Mouse (Mus musculus) myocyte (in vitro differentiated cells): ENCODE data around the gene Cdpf1. TPM values are rescaled to one million over a fixed set of nuclear protein-coding genes. Genes with fewer than 3 reads are reported as not detected.

Source experiments
- H3K27me3 ChIP-seq: one replicate; pipeline ENCODE4 v1.6.1; 2011; ENCODE audit not compliant: control insufficient read depth, insufficient read depth, insufficient read length
- H3K36me3 ChIP-seq: one replicate; pipeline ENCODE4 v1.6.1; 2011; ENCODE audit not compliant: control insufficient read depth, insufficient read depth
- H3K4me2 ChIP-seq: one replicate; pipeline ENCODE4 v1.6.1; 2011; ENCODE audit warnings: low read depth, control low read depth
- H3K4me3 ChIP-seq: one replicate; pipeline ENCODE4 v1.5.1; 2011; ENCODE audit warnings: mild to moderate bottlenecking, control low read depth, moderate library complexity
- H3K79me2 ChIP-seq: one replicate; pipeline ENCODE4 v1.6.1; 2011; ENCODE audit not compliant: control insufficient read depth, insufficient read depth
- H3ac ChIP-seq: one replicate; pipeline ENCODE4 v1.6.1; 2011; ENCODE audit not compliant: control insufficient read depth, insufficient read length
- CEBPB ChIP-seq: IDR thresholded peaks from 2 replicates; pipeline ENCODE4 v1.6.1; 2011; ENCODE audit warnings: mild to moderate bottlenecking, moderate library complexity; ENCODE audit not compliant: poor library complexity, insufficient read depth, severe bottlenecking
- E2F4 ChIP-seq: IDR thresholded peaks from one replicate; pipeline ENCODE4 v1.6.1; 2011; ENCODE audit warnings: mild to moderate bottlenecking, control low read depth, moderate library complexity; ENCODE audit not compliant: insufficient read depth
- MAX ChIP-seq: IDR thresholded peaks from one replicate; pipeline ENCODE4 v1.6.1; 2011; ENCODE audit warnings: low read depth, mild to moderate bottlenecking, control low read depth
- MYOD1 ChIP-seq, 3 experiments: IDR thresholded peaks; one replicate each; pipeline ENCODE4 v1.6.1; 2011; ENCODE audit warnings: control low read depth in 2 of 3, low read depth in 2 of 3, mild to moderate bottlenecking in 2 of 3, moderate library complexity in 1 of 3; ENCODE audit not compliant: insufficient read length in 2 of 3, control insufficient read depth in 1 of 3
- MYOG ChIP-seq, 3 experiments: IDR thresholded peaks; one replicate each; pipeline ENCODE4 v1.6.1; 2011; ENCODE audit warnings: control low read depth in 2 of 3, low read depth in 2 of 3, mild to moderate bottlenecking in 2 of 3; ENCODE audit not compliant: insufficient read length in 2 of 3, control insufficient read depth in 1 of 3, insufficient read depth in 1 of 3
- POLR2A ChIP-seq: IDR thresholded peaks from one replicate; pipeline ENCODE4 v1.6.1; 2011; ENCODE audit warnings: low read depth, mild to moderate bottlenecking, control low read depth, moderate library complexity; ENCODE audit not compliant: insufficient read length
- POLR2AphosphoS2 ChIP-seq: IDR thresholded peaks from one replicate; pipeline ENCODE4 v1.6.1; 2011; ENCODE audit warnings: low read depth, control low read depth; ENCODE audit not compliant: insufficient read length
- REST ChIP-seq: IDR thresholded peaks from one replicate; pipeline ENCODE4 v1.6.1; 2011; ENCODE audit warnings: mild to moderate bottlenecking, control low read depth, moderate library complexity; ENCODE audit not compliant: insufficient read depth, insufficient read length
- SRF ChIP-seq: IDR thresholded peaks from one replicate; pipeline ENCODE4 v1.6.1; 2011; ENCODE audit warnings: low read depth; ENCODE audit not compliant: control insufficient read depth, insufficient read length
- TCF12 ChIP-seq: IDR thresholded peaks from one replicate; pipeline ENCODE4 v1.6.1; 2011; ENCODE audit warnings: mild to moderate bottlenecking, control low read depth; ENCODE audit not compliant: poor library complexity, insufficient read depth, severe bottlenecking
- TCF3 ChIP-seq: IDR thresholded peaks from one replicate; pipeline ENCODE4 v1.6.1; 2011; ENCODE audit warnings: low read depth, control low read depth; ENCODE audit not compliant: insufficient read length
- USF1 ChIP-seq: IDR thresholded peaks from one replicate; pipeline ENCODE4 v1.6.1; 2011; ENCODE audit warnings: low read depth, mild to moderate bottlenecking, control low read depth, moderate library complexity
- polyA plus RNA-seq: library from polyadenylated mRNA; unstranded; fragments of >200 nt; fragmentation: generic; extraction: Trizol; gene quantifications from one replicate; pipeline ENCODE4 v1.2.1, GENCODE M21; 2012; ENCODE audit warnings: missing spikeins

Cdpf1 gene
- polyA plus RNA-seq, 1 experiment = 25.1 TPM

DNA sequence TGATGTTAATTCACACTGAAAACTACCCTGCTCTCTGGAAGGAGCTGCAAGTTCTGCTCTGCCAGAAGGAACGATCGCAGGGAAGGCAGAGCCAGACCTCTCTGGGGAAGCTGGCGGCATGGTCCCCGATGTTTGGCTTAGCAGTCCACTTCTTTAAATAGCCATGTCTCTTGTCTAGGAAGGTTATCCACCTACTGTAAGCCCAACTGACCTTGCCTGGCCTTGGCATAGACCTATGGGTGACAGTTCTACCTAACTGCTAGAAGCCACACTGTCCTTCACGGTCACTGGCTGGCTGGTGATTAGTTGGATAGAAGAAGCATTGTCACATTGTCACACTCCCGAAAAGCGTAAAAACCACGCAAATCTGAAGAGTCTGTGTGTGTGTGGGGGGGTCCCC, 12.8 kb downstream of the Cdpf1 start:
- no peak overlapping the region for H3K4me3 ChIP-seq
- no peak overlapping the region for H3ac ChIP-seq
- H3K79me2 ChIP-seq = no peaks in the 10 kb centered on the region
- TF ChIP-seq POLR2AphosphoS2 (no peak), SRF (no peak), CEBPB (no peak), E2F4 (no peak)
- no peaks in the 10 kb centered on the region for H3K36me3 ChIP-seq
- peaks cover 67% of the 10 kb centered on the region for H3K27me3 ChIP-seq
- H3K4me2 ChIP-seq = no peak overlapping the region

DNA sequence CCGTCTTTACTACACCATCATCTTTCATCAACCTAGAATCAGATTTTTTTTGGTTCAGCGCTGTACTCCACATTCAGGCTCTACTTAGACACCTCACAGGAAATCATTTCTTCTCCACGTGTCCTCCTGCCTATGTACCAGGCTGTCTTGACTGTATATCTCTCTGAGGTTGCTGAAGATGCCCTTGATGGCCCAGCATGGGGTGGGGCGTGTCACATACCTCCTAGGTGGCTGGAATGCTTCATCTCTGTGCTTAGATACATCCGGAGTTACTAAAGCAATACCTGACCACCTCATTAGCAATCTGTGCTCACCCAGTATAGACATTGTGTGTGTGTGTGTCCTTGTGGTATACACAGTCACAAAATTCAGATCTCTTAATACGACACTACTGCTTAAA, 16.0 kb downstream of the Cdpf1 start:
- Histone ChIP-seq H3K4me3 (no peak overlapping the region), H3K4me2 (no peak overlapping the region), H3K79me2 (no peaks in the 10 kb centered on the region), H3ac (no peak overlapping the region), H3K36me3 (no peaks in the 10 kb centered on the region), H3K27me3 (peaks cover 60% of the 10 kb centered on the region)
- no peak for TF ChIP-seq POLR2A
- no peak for TF ChIP-seq CEBPB

GRCm38 (mm10) chr15:85792819-85793218, 18.7 kb downstream of the Cdpf1 start:
- no peak overlapping the region for H3K4me2 ChIP-seq

GRCm38 (mm10) chr15:85791449-85791848, 20.0 kb downstream of the Cdpf1 start:
- no peaks in the 10 kb centered on the region for H3K79me2 ChIP-seq
- H3ac ChIP-seq = no peak overlapping the region
- H3K36me3 ChIP-seq = no peaks in the 10 kb centered on the region
- H3K4me3 ChIP-seq = no peak overlapping the region
- TF ChIP-seq TCF3 (no peak), MAX (no peak), CEBPB (no peak), MYOD1 (IDR thresholded peaks at IDR 0.05; ENCODE audit: control insufficient read depth in 1 of 3, insufficient read length in 2 of 3, low read depth in 2 of 3) (no peak), USF1 (no peak)
- H3K4me2 ChIP-seq = no peak overlapping the region
- H3K27me3 ChIP-seq = peaks cover 60% of the 10 kb centered on the region

More at GRCm38 (mm10) chr15:85792819-85793218, 18.7 kb downstream of the Cdpf1 start:
- H3K36me3 ChIP-seq = no peaks in the 10 kb centered on the region
- H3ac ChIP-seq = no peak overlapping the region
- H3K79me2 ChIP-seq = no peaks in the 10 kb centered on the region
- H3K27me3 ChIP-seq = peaks cover 58% of the 10 kb centered on the region
- H3K4me3 ChIP-seq = no peak overlapping the region
- no peak for TF ChIP-seq MYOD1 (IDR thresholded peaks at IDR 0.05; ENCODE audit: control insufficient read depth in 1 of 3, insufficient read length in 2 of 3, low read depth in 2 of 3)
- TF ChIP-seq E2F4 = no peak
- no peak for TF ChIP-seq POLR2AphosphoS2
- no peak for TF ChIP-seq MYOG (IDR thresholded peaks at IDR 0.05; ENCODE audit: control insufficient read depth in 1 of 3, insufficient read depth in 1 of 3, insufficient read length in 2 of 3, low read depth in 2 of 3)
- TF ChIP-seq TCF12 = no peak
- no peak for TF ChIP-seq REST
- no peak for TF ChIP-seq USF1
- TF ChIP-seq POLR2A = no peak
- no peak for TF ChIP-seq CEBPB
- TF ChIP-seq TCF3 = no peak
- no peak for TF ChIP-seq MAX
- TF ChIP-seq SRF = no peak

GRCm38 (mm10) chr15:85788633-85789032, 22.9 kb downstream of the Cdpf1 start:
- Histone ChIP-seq H3K27me3 (peaks cover 57% of the 10 kb centered on the region), H3K79me2 (no peaks in the 10 kb centered on the region), H3K4me3 (no peak overlapping the region), H3K4me2 (no peak overlapping the region), H3K36me3 (no peaks in the 10 kb centered on the region), H3ac (no peak overlapping the region)
- no peak for TF ChIP-seq MYOD1 (IDR thresholded peaks at IDR 0.05; ENCODE audit: control insufficient read depth in 1 of 3, insufficient read length in 2 of 3, low read depth in 2 of 3)
- TF ChIP-seq MYOG (IDR thresholded peaks at IDR 0.05; ENCODE audit: control insufficient read depth in 1 of 3, insufficient read depth in 1 of 3, insufficient read length in 2 of 3, low read depth in 2 of 3) = no peak
- no peak for TF ChIP-seq TCF12
- no peak for TF ChIP-seq USF1

GRCm38 (mm10) chr15:85788051-85788450, 23.4 kb downstream of the Cdpf1 start:
- Histone ChIP-seq H3K36me3 (no peaks in the 10 kb centered on the region), H3ac (no peak overlapping the region), H3K4me2 (no peak overlapping the region), H3K4me3 (no peak overlapping the region), H3K27me3 (peaks cover 55% of the 10 kb centered on the region), H3K79me2 (no peaks in the 10 kb centered on the region)
- TF ChIP-seq MYOD1 (IDR thresholded peaks at IDR 0.05; ENCODE audit: control insufficient read depth in 1 of 3, insufficient read length in 2 of 3, low read depth in 2 of 3) (no peak), USF1 (no peak), TCF12 (no peak), CEBPB (no peak), MYOG (IDR thresholded peaks at IDR 0.05; ENCODE audit: control insufficient read depth in 1 of 3, insufficient read depth in 1 of 3, insufficient read length in 2 of 3, low read depth in 2 of 3) (no peak), E2F4 (no peak), TCF3 (no peak), POLR2AphosphoS2 (no peak), MAX (no peak), REST (no peak), SRF (no peak), POLR2A (no peak)
